Mouse (Mus musculus): ENCODE measurements around the gene Slc43a2.

The Slc43a2 gene

DNA sequence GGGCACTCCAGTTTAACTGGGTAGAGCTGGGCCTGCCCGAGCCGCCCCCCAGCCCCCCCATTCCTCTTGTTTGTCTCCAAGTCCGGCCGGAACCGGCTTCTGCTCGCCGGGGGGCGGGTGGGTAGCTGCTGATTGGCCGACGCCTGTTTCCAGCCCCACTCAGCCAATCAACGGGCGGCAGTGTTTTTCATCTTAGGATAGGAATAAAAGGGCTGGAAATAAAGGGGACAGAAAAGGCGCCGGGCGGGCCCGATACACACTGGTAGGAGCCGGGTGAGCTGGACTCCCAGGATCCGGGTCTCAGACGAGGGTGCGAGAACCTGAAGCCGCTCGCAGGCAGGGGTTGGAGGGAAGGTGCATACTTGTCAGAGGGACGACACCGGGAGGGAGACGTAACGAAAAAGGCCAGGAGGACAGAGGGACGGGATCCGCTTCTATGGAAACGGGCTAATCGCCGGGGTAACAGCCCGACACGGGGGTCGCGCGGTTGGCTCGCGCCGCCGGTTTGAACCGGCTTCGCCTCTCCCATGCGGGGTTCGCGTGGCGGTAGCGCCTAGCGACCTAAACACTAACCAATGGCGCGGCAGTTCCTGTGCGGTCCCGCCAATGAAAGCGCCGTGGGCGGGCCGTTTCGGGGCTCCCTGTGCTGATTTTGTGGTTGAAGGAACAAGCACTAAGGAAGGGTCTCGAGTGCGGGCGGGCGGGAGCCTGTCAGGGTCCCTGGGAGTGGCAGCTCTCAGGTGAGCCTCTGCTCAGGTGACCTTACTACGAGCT is at the start of gene Slc43a2:
TSS of gene Slc43a2 (plus strand) at position 226 of the 774 bp plus-strand sequence.
- peak; percentile 97 for DNase-seq (ENCODE audit: low spot score)

GRCm38 (mm10) chr11:75486192-75486591 is 45.3 kb upstream of the Slc43a2 start:
- no peak for DNase-seq (ENCODE audit: low spot score)

DNA sequence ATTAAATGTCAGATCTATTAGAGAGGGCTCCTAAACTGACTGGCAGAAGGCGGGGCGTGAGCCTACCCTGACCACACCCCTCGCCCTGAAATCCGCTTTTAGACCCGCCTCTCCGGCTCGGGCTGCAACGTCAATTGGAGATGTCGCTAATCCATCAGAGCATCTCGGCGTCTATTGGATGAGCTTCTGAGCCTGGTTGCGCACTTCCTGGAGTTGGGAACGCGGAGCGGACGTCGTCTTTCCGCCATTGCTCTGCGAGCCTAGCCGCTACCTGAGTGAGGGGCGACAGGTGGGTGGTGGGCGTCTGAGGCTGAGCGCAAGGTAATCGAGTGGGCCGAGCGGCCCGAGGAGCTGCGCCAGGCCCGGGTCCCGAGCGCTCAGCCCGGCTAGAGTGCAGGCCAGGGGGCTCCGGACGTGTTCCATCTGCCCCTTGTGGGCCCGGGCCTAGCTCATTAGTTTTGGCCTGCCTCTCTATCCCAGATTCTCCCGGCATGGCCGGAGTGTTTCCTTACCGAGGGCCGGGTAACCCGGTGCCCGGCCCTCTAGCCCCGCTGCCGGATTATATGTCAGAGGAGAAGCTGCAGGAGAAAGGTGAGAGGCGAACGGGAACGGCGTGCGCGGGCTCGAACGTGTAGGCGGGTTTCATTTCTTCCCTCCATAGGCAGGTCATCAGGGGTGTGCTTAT is 44.8 kb upstream of the Slc43a2 start, which contains the start of gene Prpf8:
TSS of gene Prpf8 (plus strand) at position 216 of the 685 bp plus-strand sequence.
- peak; percentile 99 for DNase-seq (ENCODE audit: low spot score)

DNA sequence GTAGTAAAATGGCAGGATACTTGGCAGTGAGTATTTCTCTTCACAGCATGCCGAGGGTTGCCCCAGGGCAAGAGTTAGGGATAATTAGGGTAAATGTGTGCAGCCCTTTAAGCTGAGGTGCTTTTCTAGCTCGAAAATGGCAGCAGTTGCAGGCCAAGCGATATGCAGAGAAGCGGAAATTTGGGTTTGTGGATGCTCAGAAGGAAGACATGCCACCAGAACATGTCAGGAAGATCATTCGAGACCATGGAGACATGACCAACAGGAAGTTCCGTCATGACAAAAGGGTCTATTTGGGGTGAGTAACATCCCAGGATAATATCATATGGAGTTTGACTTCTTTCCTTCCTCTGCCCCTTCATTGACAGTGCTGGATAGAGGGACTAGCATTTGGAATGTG is 44.0 kb upstream of the Slc43a2 start:
- no peak for DNase-seq (ENCODE audit: low spot score)

DNA sequence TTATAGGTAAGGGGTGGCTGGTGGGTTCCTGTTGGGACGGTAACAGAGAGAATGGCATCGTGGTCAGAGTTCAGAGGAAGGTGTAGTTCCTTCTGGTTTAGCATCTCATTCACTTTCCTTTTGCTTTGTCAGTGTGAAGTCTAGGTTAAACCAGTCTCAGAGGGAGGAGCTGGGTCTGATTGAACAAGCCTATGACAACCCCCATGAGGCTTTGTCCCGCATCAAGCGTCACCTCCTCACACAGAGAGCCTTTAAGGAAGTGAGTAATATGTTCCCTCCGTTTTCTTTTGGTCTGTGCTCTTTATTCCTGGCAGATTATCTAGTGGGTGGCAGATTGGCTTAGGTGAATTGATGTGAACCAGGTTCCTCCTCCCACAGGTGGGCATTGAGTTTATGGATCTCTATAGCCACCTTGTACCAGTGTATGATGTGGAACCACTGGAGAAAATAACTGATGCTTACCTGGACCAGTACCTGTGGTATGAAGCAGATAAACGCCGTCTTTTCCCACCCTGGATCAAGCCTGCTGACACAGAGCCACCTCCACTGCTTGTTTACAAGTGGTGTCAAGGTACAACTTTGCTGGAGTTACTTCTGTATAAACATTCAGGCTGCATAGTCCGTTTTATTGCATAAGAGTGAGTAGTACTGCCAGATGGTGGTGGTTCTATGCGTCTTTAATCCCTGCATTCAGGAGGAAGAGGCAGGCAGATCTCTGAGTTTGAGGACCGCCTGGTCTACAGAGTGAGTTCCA is 37.0 kb upstream of the Slc43a2 start:
- DNase-seq (ENCODE audit: low spot score): no peak

GRCm38 (mm10) chr11:75498126-75498525 is 33.4 kb upstream of the Slc43a2 start:
- no peak for DNase-seq (ENCODE audit: low spot score)

DNA sequence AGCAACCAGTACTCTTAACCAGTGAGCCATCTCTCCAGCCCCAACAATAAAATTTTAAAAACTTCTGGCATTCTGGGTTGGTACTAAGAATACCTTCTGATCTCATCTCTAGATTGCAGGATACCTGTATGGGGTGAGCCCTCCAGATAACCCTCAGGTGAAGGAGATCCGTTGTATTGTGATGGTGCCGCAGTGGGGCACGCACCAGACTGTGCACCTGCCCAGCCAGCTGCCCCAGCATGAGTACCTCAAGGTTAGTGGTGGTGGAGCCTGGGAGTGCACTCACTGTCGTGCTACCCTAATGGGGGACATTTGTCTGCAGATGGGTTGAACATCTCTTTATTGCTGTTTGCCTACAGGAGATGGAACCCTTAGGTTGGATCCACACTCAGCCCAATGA is 23.3 kb upstream of the Slc43a2 start:
- DNase-seq (ENCODE audit: low spot score): no peak

DNA sequence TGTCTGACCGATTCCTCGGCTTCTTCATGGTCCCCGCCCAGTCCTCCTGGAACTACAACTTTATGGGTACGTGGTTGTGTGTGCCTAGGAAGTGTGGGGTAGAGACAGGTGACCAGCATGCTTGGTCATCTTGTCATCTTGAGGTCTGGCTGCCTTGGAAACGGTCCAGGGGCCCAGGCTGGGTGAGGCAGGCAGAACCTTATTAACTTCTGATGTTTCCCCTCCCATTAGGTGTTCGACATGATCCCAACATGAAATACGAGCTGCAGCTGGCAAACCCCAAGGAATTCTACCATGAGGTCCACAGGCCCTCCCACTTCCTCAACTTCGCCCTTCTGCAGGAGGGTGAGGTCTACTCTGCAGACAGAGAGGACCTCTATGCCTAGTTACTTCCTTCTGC is 22.6 kb upstream of the Slc43a2 start:
- DNase-seq (ENCODE audit: low spot score): no peak

DNA sequence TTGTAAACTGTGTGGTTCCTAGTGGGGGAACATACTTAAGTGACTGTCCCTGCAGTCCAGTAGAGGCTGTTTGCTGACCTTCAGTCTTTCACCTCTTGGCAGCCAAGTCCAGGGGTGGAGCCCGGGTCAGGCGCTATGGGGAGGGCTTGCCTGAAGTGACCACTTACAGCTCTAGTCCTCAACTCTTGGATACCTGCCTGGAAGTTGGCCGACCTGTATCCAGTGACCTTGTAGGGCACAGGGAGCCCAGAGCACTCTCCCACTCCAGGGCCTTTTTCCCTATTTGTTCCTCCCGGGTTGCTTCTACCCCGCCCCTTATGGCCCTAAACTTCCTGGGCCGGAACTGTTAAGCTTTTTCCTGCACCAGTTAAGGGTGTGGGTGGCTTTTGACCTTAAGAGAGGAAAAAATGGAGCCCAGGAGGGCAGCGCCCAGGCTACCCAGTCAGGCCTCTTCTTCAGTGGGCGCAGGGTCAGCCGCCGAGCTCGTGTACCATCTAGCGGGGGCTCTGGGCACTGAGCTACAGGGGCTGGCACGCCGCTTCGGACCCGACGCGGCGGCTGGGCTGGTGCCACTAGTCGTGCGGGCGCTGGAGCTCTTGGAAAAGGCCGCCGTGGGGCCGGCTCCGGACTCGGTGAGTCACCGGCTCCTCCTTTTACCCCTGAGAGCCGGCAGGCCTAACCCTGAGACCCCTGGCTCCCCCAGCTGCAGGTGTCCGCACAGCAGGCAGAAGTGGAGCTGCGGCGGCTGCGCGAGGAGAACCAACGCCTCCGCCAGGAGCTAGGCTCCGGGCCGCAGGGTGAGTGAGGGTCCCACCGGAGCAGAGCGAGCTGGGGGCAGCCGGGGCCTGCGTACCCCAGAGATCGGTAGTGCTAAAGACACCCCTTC is 21.5 kb upstream of the Slc43a2 start, which contains the start of gene Rilp:
TSS of gene Rilp (plus strand) at position 354 of the 886 bp plus-strand sequence.
- DNase-seq (ENCODE audit: low spot score): peak; percentile 78

GRCm38 (mm10) chr11:75510627-75510993 is 20.9 kb upstream of the Slc43a2 start:
- peak; percentile 97 for DNase-seq (ENCODE audit: low spot score)

GRCm38 (mm10) chr11:75511213-75511612 is 20.3 kb upstream of the Slc43a2 start:
- no peak for DNase-seq (ENCODE audit: low spot score)

DNA sequence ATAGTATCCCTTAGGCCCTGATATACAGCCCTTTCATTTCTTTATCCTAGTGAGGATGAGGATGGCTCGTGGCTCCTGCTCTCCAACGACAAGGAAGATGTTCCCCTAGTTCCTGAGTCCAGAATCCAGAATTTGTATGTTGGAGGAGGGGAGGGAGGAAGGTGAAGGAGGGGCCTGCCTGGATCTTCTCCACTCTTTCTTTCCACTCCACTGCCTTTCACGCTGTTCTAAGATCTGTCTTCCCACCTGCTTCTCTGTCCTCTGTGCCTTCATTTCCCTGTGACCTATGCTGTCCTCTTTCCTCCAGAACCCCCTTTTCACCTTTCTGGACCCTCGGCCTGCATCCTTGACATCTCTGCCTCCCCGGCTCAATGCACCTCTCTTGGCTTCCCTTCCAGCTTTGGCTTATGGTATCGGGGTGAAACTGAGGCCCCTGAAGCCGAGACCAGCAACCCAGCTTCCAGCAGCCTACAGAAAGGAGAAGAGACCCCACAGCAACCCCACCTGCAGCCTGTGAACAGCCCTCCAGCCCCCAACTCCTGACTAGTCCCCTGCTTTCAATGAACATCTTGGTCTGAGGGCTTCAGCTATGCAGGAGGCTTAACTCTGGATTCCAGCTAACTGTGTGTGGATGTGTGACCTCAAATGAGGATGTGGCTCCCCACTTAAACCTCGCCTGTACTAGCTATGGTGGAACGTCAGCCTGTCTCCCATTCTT is 19.0 kb upstream of the Slc43a2 start:
- no peak for DNase-seq (ENCODE audit: low spot score)

- no peak for DNase-seq (ENCODE audit: low spot score)
Measured at GRCm38 (mm10) chr11:75513336-75513735, 18.2 kb upstream of the Slc43a2 start, which contains the start of gene Scarf1. Gene Scarf1 (plus strand): TSS chr11:75513540.

- no peak for DNase-seq (ENCODE audit: low spot score)
Measured at GRCm38 (mm10) chr11:75515186-75515585, 16.3 kb upstream of the Slc43a2 start.

- DNase-seq (ENCODE audit: low spot score): peak; percentile 21
Measured at GRCm38 (mm10) chr11:75519834-75520633, 11.5 kb upstream of the Slc43a2 start.

DNA sequence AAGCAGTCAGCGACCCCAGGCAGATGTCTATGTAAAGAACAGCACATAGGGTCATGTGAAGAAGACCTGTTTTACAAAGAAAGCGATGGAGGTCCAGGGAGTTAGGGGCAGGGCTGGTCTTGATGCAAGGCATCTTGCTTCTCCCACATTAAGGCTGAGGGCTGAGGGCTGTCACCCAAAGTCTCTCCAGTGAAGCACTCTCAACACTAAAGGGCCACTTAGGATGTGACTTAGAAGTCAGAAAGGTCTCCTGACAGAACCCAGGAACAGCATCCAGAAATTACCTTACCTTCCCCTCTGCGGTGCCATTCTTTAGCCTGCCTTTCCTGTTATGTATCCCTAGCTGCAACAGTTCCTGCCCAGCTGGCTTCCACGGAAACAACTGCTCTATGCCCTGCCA is 9.9 kb upstream of the Slc43a2 start:
- no peak for DNase-seq (ENCODE audit: low spot score)

- DNase-seq (ENCODE audit: low spot score): no peak
Measured at GRCm38 (mm10) chr11:75522793-75523192, 8.7 kb upstream of the Slc43a2 start.

GRCm38 (mm10) chr11:75525531-75526125 is 5.9 kb upstream of the Slc43a2 start:
- DNase-seq (ENCODE audit: low spot score): no peak

- DNase-seq (ENCODE audit: low spot score): no peak
Measured at GRCm38 (mm10) chr11:75526943-75527342, 4.6 kb upstream of the Slc43a2 start.

DNA sequence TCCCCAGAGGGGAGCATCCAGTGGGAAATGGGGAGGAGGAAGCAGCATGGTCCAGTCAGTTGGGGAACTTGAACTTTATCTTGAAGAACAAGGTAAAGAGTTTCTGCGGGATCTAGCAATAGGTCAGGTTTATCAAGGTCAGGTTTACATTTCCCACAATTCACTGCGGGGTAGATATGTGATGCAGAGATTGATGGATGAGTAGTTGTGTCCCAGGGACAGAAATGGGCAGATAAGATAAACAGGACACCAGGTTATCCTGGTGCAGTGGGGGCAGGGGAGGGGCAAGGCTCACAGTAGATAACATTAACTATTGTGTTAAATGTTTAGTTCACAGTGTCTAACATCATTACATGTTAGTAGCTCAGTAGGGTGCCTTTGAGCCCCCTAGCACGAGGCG is 1.7 kb upstream of the Slc43a2 start:
- DNase-seq (ENCODE audit: low spot score): no peak
